Mouse (Mus musculus) lung, embryonic 14.5 days (tissue): ENCODE measurements around the gene Tac4. TPM values are rescaled to one million over a fixed set of nuclear protein-coding genes. Genes with fewer than 3 reads are reported as not detected.

ENCODE experiments used
- ATAC-seq: fragments of 200-750 bp; cut with Nextera tagmentation; 2 replicates; pipeline ENCODE4 v1.8.0; 2017; ENCODE audit warnings: mild to moderate bottlenecking, moderate TSS enrichment, moderate library complexity; ENCODE audit not compliant: insufficient read depth
- DNase-seq: peaks from one replicate; pipeline ENCODE4 v3.0.0-alpha.2; 2015
- H3K27ac ChIP-seq: fragments of 300-500 bp; sonication (generic); 2 replicates; pipeline ENCODE4 v1.5.1; 2014; ENCODE audit warnings: low read depth, mild to moderate bottlenecking, moderate library complexity
- H3K27me3 ChIP-seq: fragments of 300-500 bp; sonication (generic); 2 replicates; pipeline ENCODE4 v1.6.1; 2014; ENCODE audit warnings: low read length, control low read depth; ENCODE audit not compliant: insufficient read depth
- H3K36me3 ChIP-seq: fragments of 300-500 bp; sonication (generic); 2 replicates; pipeline ENCODE4 v1.6.1; 2014; ENCODE audit warnings: control low read depth; ENCODE audit not compliant: insufficient read depth
- H3K4me1 ChIP-seq: fragments of 300-500 bp; sonication (generic); 2 replicates; pipeline ENCODE4 v1.6.1; 2014; ENCODE audit warnings: antibody characterized with exemption, control low read depth; ENCODE audit not compliant: insufficient read depth
- H3K4me2 ChIP-seq: fragments of 300-500 bp; sonication (generic); 2 replicates; pipeline ENCODE4 v1.6.1; 2014; ENCODE audit warnings: mild to moderate bottlenecking
- H3K4me3 ChIP-seq: fragments of 300-500 bp; sonication (generic); 2 replicates; pipeline ENCODE4 v1.5.1; 2014; ENCODE audit warnings: low read depth, low read length
- H3K9ac ChIP-seq: fragments of 300-500 bp; sonication (generic); 2 replicates; pipeline ENCODE4 v1.6.1; 2014
- H3K9me3 ChIP-seq: fragments of 300-500 bp; sonication (generic); 2 replicates; pipeline ENCODE4 v1.6.1; 2016; ENCODE audit warnings: low read depth, low read length, control low read depth
- CTCF ChIP-seq: IDR thresholded peaks from 2 replicates; pipeline ENCODE4 v1.5.1; 2016; ENCODE audit warnings: antibody characterized with exemption, low read depth
- WGBS: fragments of 180-500 bp; shearing (Covaris S2); extraction: QIAGEN DNeasy Blood & Tissue Kit; methylation state at CpG from one replicate; pipeline ENCODE4 v1.1.7; 2014; 5-methylcytosine and 5-hydroxymethylcytosine counted together
- polyA plus RNA-seq: library from polyadenylated mRNA; unstranded; fragments of >200 nt; fragmentation: Nextera tagmentation; extraction: Ambion mirVana; gene quantifications from 2 replicates; pipeline ENCODE4 v1.2.1, GENCODE M21; 2014

The Tac4 gene
- polyA plus RNA-seq, 1 experiment from 2014 or later = not detected

DNA sequence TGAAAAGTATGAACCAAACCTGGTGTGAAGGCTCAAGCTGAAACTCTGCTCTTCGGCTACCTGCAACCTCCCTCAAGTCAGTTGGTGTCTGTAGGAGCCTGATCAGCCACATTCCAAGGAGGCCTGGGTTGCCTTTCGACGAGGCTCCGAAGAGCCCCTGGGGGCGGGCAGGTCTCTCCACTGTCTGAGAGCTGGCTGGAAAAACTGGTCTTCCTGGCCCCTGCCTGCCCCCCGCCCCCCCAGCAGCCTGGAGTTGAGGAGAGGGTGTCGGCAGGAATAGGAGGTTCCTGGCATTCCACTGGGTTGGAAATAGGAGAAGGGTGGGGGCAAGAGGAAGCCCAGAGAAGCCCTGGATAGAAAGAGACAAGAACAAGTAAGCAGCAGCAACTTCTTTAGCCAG is 35.9 kb upstream of the Tac4 start:
- Histone ChIP-seq H3K27me3 (peaks cover 27% of the 10 kb centered on the region), H3K36me3 (no peaks in the 10 kb centered on the region), H3K9ac (no peak overlapping the region), H3K4me2 (peak overlapping the region; percentile 61), H3K27ac (peak overlapping the region; percentile 89), H3K4me3 (peak overlapping the region; percentile 30; the same call in 1 of the 2 replicates), H3K9me3 (no peaks in the 10 kb centered on the region), H3K4me1 (peaks cover 11% of the 10 kb centered on the region)
- TF ChIP-seq CTCF = no peak
- 13% methylated on average over 7 of the region's 7 CpGs for WGBS
- ATAC-seq = peak; percentile 78
- peak; percentile 74 for DNase-seq

DNA sequence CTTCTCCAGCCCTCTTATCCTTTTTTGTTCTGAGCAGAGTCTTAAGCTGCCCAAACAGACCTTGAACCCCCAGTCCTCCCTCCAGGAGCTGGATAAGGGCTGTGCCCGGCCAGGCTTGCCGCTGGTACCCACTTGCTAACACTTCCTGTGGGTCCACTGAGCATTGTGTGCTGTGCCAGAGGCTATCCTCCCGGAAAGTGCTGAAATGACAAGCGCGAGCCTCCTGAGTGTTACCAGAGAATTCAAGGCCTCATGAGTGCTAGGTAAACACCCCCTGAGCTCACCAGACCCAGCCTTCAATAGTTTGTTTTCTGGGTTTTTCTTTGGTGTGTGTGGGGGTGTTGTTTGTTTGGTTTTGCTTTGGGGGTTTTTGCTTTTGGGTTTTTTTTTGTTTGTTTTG is 33.9 kb upstream of the Tac4 start:
- H3K27me3 ChIP-seq = peaks cover 22% of the 10 kb centered on the region
- DNase-seq (peak; percentile 57), ATAC-seq (no peak)
- H3K4me3 ChIP-seq = no peak overlapping the region
- H3K4me2 ChIP-seq = no peak overlapping the region
- H3K9ac ChIP-seq = no peak overlapping the region
- TF ChIP-seq CTCF = no peak
- whole genome bisulfite sequencing = 30% methylated on average over 5 of the region's 5 CpGs
- no peaks in the 10 kb centered on the region for H3K9me3 ChIP-seq
- H3K4me1 ChIP-seq = peaks cover 14% of the 10 kb centered on the region
- peak overlapping the region; percentile 79 for H3K27ac ChIP-seq
- H3K36me3 ChIP-seq = no peaks in the 10 kb centered on the region

DNA sequence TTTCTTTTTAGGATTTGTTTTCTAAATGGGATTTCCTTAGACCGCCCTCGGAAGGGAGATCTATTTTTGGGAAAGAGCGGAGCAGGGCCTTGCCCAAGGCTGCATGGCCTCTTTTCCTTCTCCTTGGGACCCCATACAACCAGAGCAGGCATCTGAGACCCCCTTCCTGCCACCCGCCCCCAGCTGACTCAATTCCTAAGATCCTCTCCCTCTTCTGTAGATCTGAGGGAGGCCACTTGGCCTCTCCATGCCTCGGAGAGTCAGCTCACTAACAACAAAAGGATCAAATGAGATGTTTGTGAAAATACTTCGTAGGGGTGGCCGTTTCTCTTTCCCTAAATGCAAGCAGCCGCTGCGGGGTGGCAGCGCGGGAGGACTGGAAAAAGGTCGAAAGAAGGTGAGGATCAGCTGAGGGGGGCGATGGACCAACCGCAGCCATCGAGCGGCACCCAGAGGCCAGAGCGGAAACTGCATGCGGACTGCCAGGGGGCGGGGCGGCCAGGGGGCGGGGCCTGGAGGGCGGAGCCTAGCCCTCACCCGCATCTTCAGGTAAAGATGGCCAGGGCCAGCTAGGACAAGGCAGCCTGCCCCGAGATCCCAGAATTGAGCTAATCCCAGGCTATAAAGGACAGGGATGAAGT is 29.5 kb upstream of the Tac4 start:
- peak overlapping the region; percentile 2; the same call in 1 of the 2 replicates for H3K4me3 ChIP-seq
- ATAC-seq = peak; percentile 43; the same call in 1 of the 2 replicates
- WGBS = 9% methylated on average over 24 of the region's 24 CpGs

DNA sequence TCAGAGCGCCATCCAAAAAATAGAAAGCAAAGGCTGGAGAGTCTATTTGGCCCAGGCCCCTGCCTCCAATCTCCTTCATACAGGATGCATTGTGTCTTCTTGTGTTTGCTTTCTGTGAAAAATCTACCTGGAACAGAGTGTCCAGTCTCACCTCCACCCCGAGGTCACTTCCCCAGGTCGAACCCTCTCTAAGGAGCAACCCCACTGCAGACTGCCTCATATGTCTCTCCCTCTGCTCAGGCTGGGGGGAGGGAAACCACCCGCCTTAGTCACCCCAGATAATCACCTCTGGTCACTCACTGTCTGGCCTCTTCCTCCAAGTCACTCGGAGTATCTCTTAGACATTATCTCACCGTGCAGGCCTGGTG is 29.0 kb upstream of the Tac4 start:
- H3K27me3 ChIP-seq = no peaks in the 10 kb centered on the region
- H3K9me3 ChIP-seq = no peaks in the 10 kb centered on the region
- no peak for ATAC-seq
- no peak for TF ChIP-seq CTCF
- H3K27ac ChIP-seq = no peak overlapping the region
- no peak overlapping the region for H3K4me3 ChIP-seq
- 23% methylated on average over 6 of the region's 6 CpGs for WGBS
- 0 out of 2 replicates have a peak, but pooled peaks cover 3% of the 10 kb centered on the region for H3K4me1 ChIP-seq
- H3K4me2 ChIP-seq = peak overlapping the region; percentile 46; the same call in 1 of the 2 replicates
- H3K9ac ChIP-seq = no peak overlapping the region
- no peaks in the 10 kb centered on the region for H3K36me3 ChIP-seq
- no peak for DNase-seq

More for the DNA sequence above, 29.5 kb upstream of the Tac4 start:
- Histone ChIP-seq H3K9me3 (no peaks in the 10 kb centered on the region), H3K27me3 (no peaks in the 10 kb centered on the region), H3K27ac (no peak overlapping the region), H3K36me3 (no peaks in the 10 kb centered on the region), H3K4me2 (peak overlapping the region; percentile 46), H3K4me1 (0 out of 2 replicates have a peak, but pooled peaks cover 3% of the 10 kb centered on the region), H3K9ac (no peak overlapping the region)
- peak; percentile 82 for DNase-seq
- peak; percentile 89 for TF ChIP-seq CTCF

GRCm38 (mm10) chr11:95238477-95238876 is 22.9 kb upstream of the Tac4 start:
- DNase-seq = peak; percentile 54
- H3K27ac ChIP-seq = peak overlapping the region; percentile 50; the same call in 1 of the 2 replicates

DNA sequence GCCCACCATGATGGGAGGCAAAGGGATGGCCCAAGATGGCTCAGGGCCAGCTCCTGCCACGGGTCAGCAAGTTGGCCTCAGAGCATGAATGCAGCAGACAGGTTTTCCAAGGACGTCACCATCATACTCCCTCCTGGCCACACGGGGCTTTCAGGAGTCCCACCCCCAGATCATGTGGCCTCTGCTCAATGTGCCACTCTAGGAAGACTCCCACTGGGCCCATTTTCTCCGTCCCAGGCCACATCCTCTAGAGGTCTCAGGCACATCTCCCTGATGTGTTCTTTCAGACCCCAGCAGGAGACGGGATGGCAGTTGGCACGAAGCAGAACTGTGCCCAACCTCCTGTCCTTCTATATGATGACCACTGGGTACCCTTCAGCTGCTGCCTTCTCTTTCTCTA is 18.7 kb upstream of the Tac4 start:
- 53% methylated on average over 6 of the region's 6 CpGs for WGBS
- no peak overlapping the region for H3K27ac ChIP-seq
- H3K9ac ChIP-seq = no peak overlapping the region
- H3K9me3 ChIP-seq = no peaks in the 10 kb centered on the region
- H3K4me2 ChIP-seq = no peak overlapping the region
- no peaks in the 10 kb centered on the region for H3K36me3 ChIP-seq
- DNase-seq (no peak), ATAC-seq (no peak)
- no peak for TF ChIP-seq CTCF
- no peak overlapping the region for H3K4me3 ChIP-seq
- H3K27me3 ChIP-seq = no peaks in the 10 kb centered on the region
- H3K4me1 ChIP-seq = no peaks in the 10 kb centered on the region; the same call in 1 of the 2 replicates

More at GRCm38 (mm10) chr11:95238477-95238876, 22.9 kb upstream of the Tac4 start:
- H3K27me3 ChIP-seq = no peaks in the 10 kb centered on the region
- no peak overlapping the region for H3K9ac ChIP-seq
- no peak for TF ChIP-seq CTCF
- no peaks in the 10 kb centered on the region for H3K36me3 ChIP-seq
- ATAC-seq = peak; percentile 50; the same call in 1 of the 2 replicates
- no peak overlapping the region for H3K4me3 ChIP-seq
- no peaks in the 10 kb centered on the region for H3K9me3 ChIP-seq
- 43% methylated on average over 6 of the region's 6 CpGs for WGBS
- H3K4me2 ChIP-seq = no peak overlapping the region
- H3K4me1 ChIP-seq = no peaks in the 10 kb centered on the region; the same call in 1 of the 2 replicates

GRCm38 (mm10) chr11:95245456-95245855 is 15.9 kb upstream of the Tac4 start:
- no peaks in the 10 kb centered on the region for H3K36me3 ChIP-seq
- WGBS = 48% methylated on average over 7 of the region's 7 CpGs
- no peak overlapping the region for H3K4me2 ChIP-seq
- H3K27ac ChIP-seq = no peak overlapping the region
- H3K9ac ChIP-seq = no peak overlapping the region
- no peak for TF ChIP-seq CTCF
- no peaks in the 10 kb centered on the region for H3K27me3 ChIP-seq
- H3K4me3 ChIP-seq = no peak overlapping the region
- ATAC-seq (no peak), DNase-seq (no peak)
- H3K4me1 ChIP-seq = no peaks in the 10 kb centered on the region
- H3K9me3 ChIP-seq = no peaks in the 10 kb centered on the region
